Mouse (Mus musculus): Measurements from ENCODE around the gene Nr5a2.

DNA sequence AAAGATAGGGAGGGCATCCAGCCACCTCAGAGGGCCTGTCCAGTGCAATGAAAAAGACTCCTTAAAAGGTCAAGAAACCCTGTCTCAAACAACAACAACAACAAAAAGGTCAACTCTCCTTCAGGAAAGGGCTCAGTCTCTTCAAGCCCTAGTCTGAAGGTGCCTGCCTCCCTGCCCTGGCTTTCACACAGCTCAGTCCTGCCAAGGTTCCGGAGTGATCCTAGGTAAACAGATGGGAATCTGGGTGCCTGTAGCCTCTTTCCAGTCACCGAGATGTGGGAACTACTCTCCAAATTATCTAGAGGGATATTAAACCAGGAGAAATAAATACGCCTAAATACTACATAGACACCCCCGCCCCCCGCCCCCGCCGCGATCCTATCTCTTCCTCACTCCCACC lies 2.6 kb downstream of the Nr5a2 start:
- TF ChIP-seq EP300 (IDR thresholded peaks at IDR 0.05; ENCODE audit: insufficient read depth, low read depth, low read length) (no peak), POLR2A (IDR thresholded peaks at IDR 0.05; ENCODE audit: insufficient read depth, low read depth, low read length) (no peak), CTCF (IDR thresholded peaks at IDR 0.05) (no peak)
